Mouse (Mus musculus) heart, postnatal 36 days (tissue): ENCODE measurements at regions not wholly inside any gene's neighbourhood (a gene's known extent, or its start where the extent isn't known, plus 50 kb on each side); places are given as distances from the start of the nearest gene placed in this dataset.

Experiments used
- DNase-seq, 2 experiments: peaks; one replicate each; pipeline ENCODE4 v3.0.0; 2021 to 2022
- intact Hi-C: fragments of 180-260 bp; cut with DNase I; formaldehyde crosslinking; loops from one replicate; pipeline ENCODE4 v1.15.1; 2025

- intact Hi-C loops = no loop called here
- DNase-seq = no peak
Measured at GRCm38 (mm10) chr11:113117179-113117898, 335.3 kb downstream of the Sox9 start.

GRCm38 (mm10) chr11:113120570-113120969 lies 338.5 kb downstream of the Sox9 start:
- DNase-seq = no peak
- intact Hi-C loops = no loop called here

- no peak for DNase-seq
Measured at GRCm38 (mm10) chr11:113121307-113121706, 339.3 kb downstream of the Sox9 start.

GRCm38 (mm10) chr11:113122137-113122536 lies 340.1 kb downstream of the Sox9 start:
- intact Hi-C loops = no loop called here
- no peak for DNase-seq

More at GRCm38 (mm10) chr11:113121307-113121706, 339.3 kb downstream of the Sox9 start:
- intact Hi-C loops = no loop called here

GRCm38 (mm10) chr11:113122964-113123363 lies 340.9 kb downstream of the Sox9 start:
- intact Hi-C loops = no loop called here
- no peak for DNase-seq

- no peak for DNase-seq
- intact Hi-C loops = no loop called here
Measured at GRCm38 (mm10) chr11:113125832-113126231, 343.8 kb downstream of the Sox9 start.

- DNase-seq = no peak
- intact Hi-C loops = no loop called here
Measured at GRCm38 (mm10) chr11:113129192-113129591, 347.2 kb downstream of the Sox9 start.

GRCm38 (mm10) chr11:113129975-113130374 lies 348.0 kb downstream of the Sox9 start:
- intact Hi-C loops = no loop called here

GRCm38 (mm10) chr11:113132078-113133064 lies 350.3 kb downstream of the Sox9 start:
- intact Hi-C loops = no loop called here
- DNase-seq = no peak

More at GRCm38 (mm10) chr11:113129975-113130374, 348.0 kb downstream of the Sox9 start:
- no peak for DNase-seq

- intact Hi-C loops = no loop called here
- DNase-seq = no peak
Measured at GRCm38 (mm10) chr11:113133407-113133806, 351.4 kb downstream of the Sox9 start.

- intact Hi-C loops = no loop called here
- DNase-seq = no peak
Measured at GRCm38 (mm10) chr11:113135261-113135660, 353.2 kb downstream of the Sox9 start.

- intact Hi-C loops = no loop called here
- DNase-seq = no peak
Measured at GRCm38 (mm10) chr11:113138462-113138861, 356.4 kb downstream of the Sox9 start.

GRCm38 (mm10) chr11:113140595-113140994 lies 358.6 kb downstream of the Sox9 start:
- no peak for DNase-seq
- intact Hi-C loops = no loop called here

- DNase-seq = no peak
- intact Hi-C loops = no loop called here
Measured at GRCm38 (mm10) chr11:113142816-113143215, 360.8 kb downstream of the Sox9 start.

- peak; percentile 68 for DNase-seq
- intact Hi-C loops = no loop called here
Measured at GRCm38 (mm10) chr11:113143839-113144627, 362.0 kb downstream of the Sox9 start.

GRCm38 (mm10) chr11:113145721-113146120 lies 363.7 kb downstream of the Sox9 start:
- DNase-seq = no peak
- intact Hi-C loops = no loop called here

GRCm38 (mm10) chr11:113146762-113147161 lies 364.7 kb downstream of the Sox9 start:
- no peak for DNase-seq
- intact Hi-C loops = no loop called here

- no peak for DNase-seq
- intact Hi-C loops = no loop called here
Measured at GRCm38 (mm10) chr11:113147535-113148197, 365.6 kb downstream of the Sox9 start.

GRCm38 (mm10) chr11:113148198-113148537 lies 366.1 kb downstream of the Sox9 start:
- DNase-seq = no peak
- intact Hi-C loops = no loop called here

GRCm38 (mm10) chr11:113155515-113155914 lies 373.5 kb downstream of the Sox9 start:
- intact Hi-C loops = no loop called here
- DNase-seq = no peak
